Comparison of ENCODE assay signal across 21 mouse cellular contexts in the genomic region with DNA sequence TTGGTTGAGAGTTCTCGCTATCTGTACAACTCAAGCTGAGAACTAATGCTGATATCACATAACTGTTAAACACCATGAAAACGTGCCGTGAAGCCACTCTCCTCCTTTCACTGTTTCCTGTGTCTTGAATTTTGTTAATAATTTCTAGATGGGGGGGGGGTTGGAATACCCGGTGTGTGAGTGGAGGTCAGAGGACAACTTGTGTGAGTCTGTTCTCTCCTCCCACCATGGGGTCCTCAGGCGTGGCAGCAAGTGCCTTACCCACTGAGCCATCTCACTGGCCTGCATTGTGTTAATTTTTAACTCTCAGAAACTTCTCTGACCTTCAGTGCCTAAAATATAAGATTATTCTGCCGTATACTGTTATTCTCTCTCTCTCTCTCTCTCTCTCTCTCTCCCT.
A peak's percentile ranks its signal among the peaks of the same experiment; 100 is the strongest.
DNase-seq lines count a peak whose midpoint lies in the region; ATAC-seq and TF ChIP-seq lines count a peak whose summit lies in the region.
"Had no signal": no experiment of that assay in that cellular context is flagged by ENCODE, and none has a peak within 500 bp of the region (broad histone marks: within the 10 kb centered on the region; RNA-seq: fewer than 3 reads in every experiment).

No protein-coding gene starts in this region.

- WGBS in intestine, embryonic 14.5 days = 62% methylated on average over 6 of the region's 6 CpGs
- WGBS in liver, embryonic 14.5 days (ENCODE audit: insufficient replicate concordance) = 63% methylated on average over 6 of the region's 6 CpGs
- WGBS in forebrain, embryonic 13.5 days = 86% methylated on average over 6 of the region's 6 CpGs
- WGBS in limb, embryonic 10.5 days = 87% methylated on average over 6 of the region's 6 CpGs

- no peaks in the 10 kb centered on the region for H3K27me3 ChIP-seq in intestine, embryonic 14.5 days (replicated peaks; ENCODE audit: control insufficient read depth, insufficient read depth, low read length)
- no peaks in the 10 kb centered on the region for H3K27me3 ChIP-seq in liver, embryonic 14.5 days (ENCODE audit: control insufficient read depth, insufficient read depth, low read length)
- 0 out of 2 replicates have a peak, but pooled peaks cover 3% of the 10 kb centered on the region for H3K27me3 ChIP-seq in forebrain, embryonic 13.5 days
- no peaks in the 10 kb centered on the region for H3K27me3 ChIP-seq in limb, embryonic 10.5 days (ENCODE audit: low read depth, poor library complexity, severe bottlenecking)
- H3K27me3 ChIP-seq: CH12.LX; embryonic facial prominence, embryonic 12.5 days; limb, embryonic 15.5 days; neural tube, embryonic 12.5 days had no signal

- H3K9me3 ChIP-seq in intestine, embryonic 14.5 days (ENCODE audit: control insufficient read depth, low read length) = no peaks in the 10 kb centered on the region
- H3K9me3 ChIP-seq in liver, embryonic 14.5 days (ENCODE audit: control insufficient read depth, low read length) = no peaks in the 10 kb centered on the region
- no peaks in the 10 kb centered on the region for H3K9me3 ChIP-seq in forebrain, embryonic 13.5 days (replicated peaks)
- no peaks in the 10 kb centered on the region for H3K9me3 ChIP-seq in limb, embryonic 10.5 days (replicated peaks)
- H3K9me3 ChIP-seq: embryonic facial prominence, embryonic 12.5 days; hindbrain, embryonic 12.5 days; limb, embryonic 15.5 days; midbrain, embryonic 10.5 days; neural tube, embryonic 12.5 days had no signal

- no peak overlapping the region for H3K4me3 ChIP-seq in intestine, embryonic 14.5 days (ENCODE audit: low read depth, low read length)
- H3K4me3 ChIP-seq in liver, embryonic 14.5 days (ENCODE audit: insufficient read depth in 1 of 2, low read depth in 2 of 2, low read length in 2 of 2) = no peak overlapping the region
- H3K4me3 ChIP-seq in forebrain, embryonic 13.5 days = no peak overlapping the region
- H3K4me3 ChIP-seq in limb, embryonic 10.5 days = no peak overlapping the region
- H3K4me3 ChIP-seq: embryonic facial prominence, embryonic 12.5 days; hindbrain, embryonic 12.5 days; limb, embryonic 15.5 days; midbrain, embryonic 10.5 days; neural tube, embryonic 12.5 days had no signal

- H3K27ac ChIP-seq in intestine, embryonic 14.5 days (ENCODE audit: low read depth) = no peak overlapping the region
- no peak overlapping the region for H3K27ac ChIP-seq in liver, embryonic 14.5 days
- no peak overlapping the region for H3K27ac ChIP-seq in forebrain, embryonic 13.5 days
- H3K27ac ChIP-seq in limb, embryonic 10.5 days = no peak overlapping the region
- H3K27ac ChIP-seq: embryonic facial prominence, embryonic 12.5 days; hindbrain, embryonic 12.5 days; limb, embryonic 15.5 days; midbrain, embryonic 10.5 days; neural tube, embryonic 12.5 days had no signal

- ATAC-seq in intestine, embryonic 14.5 days (replicated peaks; ENCODE audit: low FRiP score, low TSS enrichment, low read depth) = peak; percentile 74; the same call in 1 of the 2 replicates
- peak; percentile 64 for ATAC-seq in liver, embryonic 14.5 days (ENCODE audit: insufficient read depth)
- ATAC-seq in forebrain, embryonic 13.5 days = no peak

- H3K4me1 ChIP-seq in intestine, embryonic 14.5 days (replicated peaks; ENCODE audit: control insufficient read depth, insufficient read depth, low read length) = peaks cover 14% of the 10 kb centered on the region
- peaks cover 2 to 6% of the 10 kb centered on the region in 2 experiments; a peak in 2 of 4 replicates for H3K4me1 ChIP-seq in liver, embryonic 14.5 days (replicated peaks; ENCODE audit: control insufficient read depth in 2 of 2, insufficient read depth in 2 of 2, low read length in 1 of 2)
- H3K4me1 ChIP-seq in forebrain, embryonic 13.5 days = peaks cover 21% of the 10 kb centered on the region
- peaks cover 38% of the 10 kb centered on the region for H3K4me1 ChIP-seq in limb, embryonic 10.5 days

- no peak overlapping the region for H3K9ac ChIP-seq in intestine, embryonic 14.5 days (ENCODE audit: low read length)
- no peak overlapping the region for H3K9ac ChIP-seq in liver, embryonic 14.5 days (replicated peaks)
- no peak overlapping the region for H3K9ac ChIP-seq in forebrain, embryonic 13.5 days
- H3K9ac ChIP-seq: embryonic facial prominence, embryonic 12.5 days; hindbrain, embryonic 12.5 days; limb, embryonic 15.5 days; neural tube, embryonic 12.5 days had no signal

- 0 out of 2 replicates have a peak overlapping the region, but pooled peaks have one; percentile 20 for H3K4me2 ChIP-seq in intestine, embryonic 14.5 days (ENCODE audit: low read length)
- H3K4me2 ChIP-seq in liver, embryonic 14.5 days (ENCODE audit: low read depth) = no peak overlapping the region; the same call in 1 of the 2 replicates
- no peak overlapping the region for H3K4me2 ChIP-seq in forebrain, embryonic 13.5 days
- H3K4me2 ChIP-seq: embryonic facial prominence, embryonic 12.5 days; hindbrain, embryonic 12.5 days; limb, embryonic 15.5 days; neural tube, embryonic 12.5 days had no signal

- no peak for TF ChIP-seq CTCF in liver, embryonic 14.5 days (IDR thresholded peaks at IDR 0.05; ENCODE audit: low read depth)

- DNase-seq in intestine, embryonic 14.5 days (ENCODE audit: low spot score) = no peak
- peak; percentile 68 to 85 for DNase-seq in kidney, adult 8-10 months
- DNase-seq in kidney, postnatal 25 days = peak; percentile 61 to 92
- no peak for DNase-seq in liver, embryonic 14.5 days (ENCODE audit: low read depth in 3 of 3, low spot score in 3 of 3)
- no peak for DNase-seq in lung, postnatal 10 days
- DNase-seq in limb, embryonic 10.5 days (ENCODE audit: low spot score) = no peak
- no peak for DNase-seq in heart, adult 9 months (ENCODE audit: low spot score in 2 of 2)
- DNase-seq: adrenal gland, postnatal 10 days; cerebellum, adult 11-12 months; cerebellum, postnatal 36 days; gastrocnemius, postnatal 25 days; heart, postnatal 10 days; lung, postnatal 36 days; thymus, adult 18-20 months had no signal

- H3K36me3 ChIP-seq in intestine, embryonic 14.5 days (ENCODE audit: control insufficient read depth, insufficient read depth, low read length) = no peaks in the 10 kb centered on the region
- H3K36me3 ChIP-seq in liver, embryonic 14.5 days (replicated peaks; ENCODE audit: control insufficient read depth, insufficient read depth, low read depth) = no peaks in the 10 kb centered on the region
- no peaks in the 10 kb centered on the region for H3K36me3 ChIP-seq in forebrain, embryonic 13.5 days (ENCODE audit: poor library complexity, severe bottlenecking)
- no peaks in the 10 kb centered on the region for H3K36me3 ChIP-seq in limb, embryonic 10.5 days
- H3K36me3 ChIP-seq: embryonic facial prominence, embryonic 12.5 days; hindbrain, embryonic 12.5 days; limb, embryonic 15.5 days; midbrain, embryonic 10.5 days; neural tube, embryonic 12.5 days had no signal

- TF ChIP-seq EP300 in liver, embryonic 14.5 days (IDR thresholded peaks at IDR 0.05; ENCODE audit: low read depth) = no peak

Comparison
In these comparisons a context has a peak if more than half of its experiments do, and no peak if none do; other contexts are left out.
1. DNase-seq: peak in kidney, adult 8-10 months (2 of 2) and kidney, postnatal 25 days (2 of 2); none in intestine, embryonic 14.5 days (single experiment), liver, embryonic 14.5 days (0 of 3), lung, postnatal 10 days (single experiment), limb, embryonic 10.5 days (single experiment) and heart, adult 9 months (0 of 2).